Mouse (Mus musculus) spleen, adult 2 months (tissue): ENCODE data around the gene Ercc1.

Experiments
- CTCF ChIP-seq: fragments of 200-500 bp; IDR thresholded peaks from 2 replicates; pipeline ENCODE4 v1.5.1; 2011; ENCODE audit warnings: mild to moderate bottlenecking, inconsistent platforms; ENCODE audit not compliant: insufficient read depth, insufficient read length, insufficient replicate concordance; ENCODE audit errors: extremely low read depth
- POLR2A ChIP-seq: fragments of 200-500 bp; IDR thresholded peaks from 2 replicates; pipeline ENCODE4 v1.6.1; 2011; ENCODE audit warnings: low read depth, low read length, inconsistent platforms

DNA sequence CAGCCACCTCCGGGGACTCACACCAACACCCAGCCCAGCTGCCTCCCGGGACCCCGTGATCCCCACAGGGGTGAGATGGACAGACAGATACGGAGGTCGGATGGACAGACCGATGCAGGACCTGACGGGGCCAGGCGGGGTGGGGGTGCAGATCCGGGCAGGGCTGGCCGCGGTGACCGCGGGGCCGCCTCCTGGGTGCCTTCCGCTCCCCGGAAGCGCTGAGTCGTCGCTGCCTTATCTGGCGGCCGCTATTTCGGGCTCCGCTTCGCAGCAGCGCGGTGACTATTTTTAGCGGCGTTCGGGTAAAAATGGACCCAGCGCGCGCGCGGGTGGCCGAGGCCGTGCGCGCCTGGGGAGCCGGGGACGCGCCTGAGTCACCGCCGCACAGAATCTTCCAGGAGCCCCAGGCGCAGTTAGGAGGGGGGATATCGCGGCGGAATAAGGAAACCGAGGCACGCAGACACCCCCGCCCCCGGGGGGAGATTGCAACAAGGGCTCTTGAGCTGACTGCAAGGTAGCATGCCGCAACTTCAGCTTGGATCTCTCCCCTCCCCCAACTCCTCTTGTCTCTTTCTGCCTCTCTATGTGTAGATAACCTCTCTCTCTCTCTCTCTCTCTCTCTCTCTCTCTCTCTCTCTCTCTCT lies 11.7 kb upstream of the Ercc1 start:
- TF ChIP-seq POLR2A: no peak
- TF ChIP-seq CTCF: no peak
